Mouse (Mus musculus) MEL (cell line): ENCODE data around the gene Cdc14b.

Source experiments
- CHD2 ChIP-seq: IDR thresholded peaks from 2 replicates; pipeline ENCODE4 v1.6.1; 2011; ENCODE audit warnings: low read length, improper control_type of control experiment
- CTCF ChIP-seq, 3 experiments: IDR thresholded peaks in 2 of 3; conservative IDR thresholded peaks in 1 of 3; 2 replicates each; pipeline ENCODE4 v1.5.1; 2011 to 2012; ENCODE audit warnings: low read length in 3 of 3, low read depth in 2 of 3, mild to moderate bottlenecking in 2 of 3, improper control_type of control experiment in 1 of 3, inconsistent platforms in 1 of 3, mixed read lengths in 1 of 3, moderate library complexity in 1 of 3; ENCODE audit not compliant: control insufficient read depth in 1 of 3, insufficient read depth in 1 of 3, poor library complexity in 1 of 3, severe bottlenecking in 1 of 3
- ELF1 ChIP-seq: IDR thresholded peaks from 2 replicates; pipeline ENCODE4 v1.6.1; 2014; ENCODE audit warnings: low read depth, mild to moderate bottlenecking, inconsistent platforms, low read length, improper control_type of control experiment, moderate library complexity
- EP300 ChIP-seq, 2 experiments: IDR thresholded peaks; 2 replicates each; pipeline ENCODE4 v1.6.1; 2011; ENCODE audit warnings: improper control_type of control experiment in 2 of 2, low read length in 2 of 2, low read depth in 1 of 2, mild to moderate bottlenecking in 1 of 2
- ETS1 ChIP-seq: IDR thresholded peaks from 2 replicates; pipeline ENCODE4 v1.6.1; 2012; ENCODE audit warnings: low read depth, mild to moderate bottlenecking, inconsistent platforms, low read length, improper control_type of control experiment, moderate library complexity
- GATA1 ChIP-seq: IDR thresholded peaks from 2 replicates; pipeline ENCODE4 v1.6.1; 2011; ENCODE audit warnings: low read depth, low read length, improper control_type of control experiment
- JUND ChIP-seq: IDR thresholded peaks from 2 replicates; pipeline ENCODE4 v1.6.1; 2011; ENCODE audit warnings: low read depth, mild to moderate bottlenecking, improper control_type of control experiment, low read length
- MAFK ChIP-seq: IDR thresholded peaks from 2 replicates; pipeline ENCODE4 v1.6.1; 2011; ENCODE audit warnings: low read depth, mild to moderate bottlenecking, low read length, improper control_type of control experiment, borderline replicate concordance
- NRF1 ChIP-seq: IDR thresholded peaks from 2 replicates; pipeline ENCODE4 v1.6.1; 2014; ENCODE audit warnings: low read depth, mild to moderate bottlenecking, inconsistent platforms, low read length, improper control_type of control experiment, moderate library complexity; ENCODE audit not compliant: poor library complexity, insufficient read depth, severe bottlenecking
- POLR2A ChIP-seq, 2 experiments: IDR thresholded peaks; 2 replicates each; pipeline ENCODE4 v1.6.1; 2011 to 2012; ENCODE audit warnings: low read length in 2 of 2, mild to moderate bottlenecking in 2 of 2, control low read depth in 1 of 2, improper control_type of control experiment in 1 of 2, low read depth in 1 of 2, moderate library complexity in 1 of 2; ENCODE audit not compliant: control insufficient read depth in 1 of 2, insufficient read depth in 1 of 2, poor library complexity in 1 of 2
- POLR2AphosphoS2 ChIP-seq: IDR thresholded peaks from 2 replicates; pipeline ENCODE4 v1.6.1; 2011; ENCODE audit warnings: low read length, improper control_type of control experiment
- TBP ChIP-seq: IDR thresholded peaks from 2 replicates; pipeline ENCODE4 v1.8.0; 2011; ENCODE audit warnings: low read depth, low read length, improper control_type of control experiment
- ZC3H11A ChIP-seq: IDR thresholded peaks from 2 replicates; pipeline ENCODE4 v1.6.1; 2012; ENCODE audit warnings: low read depth, mild to moderate bottlenecking, inconsistent platforms, low read length, improper control_type of control experiment

- no peak for TF ChIP-seq CTCF (IDR thresholded peaks at IDR 0.05 in 2 of 3, conservative IDR thresholded peaks at IDR 0.05 in 1 of 3; ENCODE audit: control insufficient read depth in 1 of 3, insufficient read depth in 1 of 3, low read depth in 2 of 3, low read length in 3 of 3, poor library complexity in 1 of 3, severe bottlenecking in 1 of 3)
- TF ChIP-seq EP300 (IDR thresholded peaks at IDR 0.05; ENCODE audit: low read depth in 1 of 2, low read length in 2 of 2): peak; percentile 31 to 75
- no peak for TF ChIP-seq JUND
- 0 out of 2 replicates have a peak, but pooled peaks have one; percentile 37 for TF ChIP-seq TBP
- TF ChIP-seq CHD2: no peak
- no peak for TF ChIP-seq POLR2A (IDR thresholded peaks at IDR 0.05; ENCODE audit: control insufficient read depth in 1 of 2, insufficient read depth in 1 of 2, low read depth in 1 of 2, low read length in 2 of 2, poor library complexity in 1 of 2)
- TF ChIP-seq ETS1: no peak
- no peak for TF ChIP-seq ZC3H11A
- no peak for TF ChIP-seq NRF1
- TF ChIP-seq POLR2AphosphoS2: no peak
- TF ChIP-seq MAFK: no peak
- TF ChIP-seq ELF1: no peak
- peak; percentile 79 for TF ChIP-seq GATA1
Measured at GRCm38 (mm10) chr13:64200911-64201310, 74.2 kb downstream of the Cdc14b start.
